Mouse (Mus musculus) forelimb bud, embryonic 11.5 days (tissue): ENCODE results near the gene Rbfox3.

Experiments used
- DNase-seq: peaks from one replicate; pipeline ENCODE4 v3.0.0-alpha.2; 2012; ENCODE audit warnings: low read depth, low spot score

Gene Rbfox3

GRCm38 (mm10) chr11:118605570-118605969 lies 305.8 kb downstream of the Rbfox3 start:
- no peak for DNase-seq

GRCm38 (mm10) chr11:118604206-118604605 lies 307.2 kb downstream of the Rbfox3 start:
- DNase-seq: no peak

GRCm38 (mm10) chr11:118603126-118603525 lies 308.3 kb downstream of the Rbfox3 start:
- DNase-seq: peak; percentile 85

- DNase-seq: no peak
Measured at GRCm38 (mm10) chr11:118601484-118601883, 309.9 kb downstream of the Rbfox3 start.

GRCm38 (mm10) chr11:118600168-118600567 lies 311.2 kb downstream of the Rbfox3 start:
- no peak for DNase-seq

- no peak for DNase-seq
Measured at GRCm38 (mm10) chr11:118598726-118599125, 312.7 kb downstream of the Rbfox3 start.

- DNase-seq: peak; percentile 97
Measured at GRCm38 (mm10) chr11:118584826-118585225, 326.6 kb downstream of the Rbfox3 start.

GRCm38 (mm10) chr11:118583989-118584388 lies 327.4 kb downstream of the Rbfox3 start:
- DNase-seq: no peak

- DNase-seq: no peak
Measured at GRCm38 (mm10) chr11:118583573-118583972, 327.8 kb downstream of the Rbfox3 start.

- no peak for DNase-seq
Measured at GRCm38 (mm10) chr11:118581019-118581418, 330.4 kb downstream of the Rbfox3 start.

- no peak for DNase-seq
Measured at GRCm38 (mm10) chr11:118579622-118580021, 331.8 kb downstream of the Rbfox3 start.

- no peak for DNase-seq
Measured at GRCm38 (mm10) chr11:118577271-118577670, 334.1 kb downstream of the Rbfox3 start.

GRCm38 (mm10) chr11:118576611-118577010 lies 334.8 kb downstream of the Rbfox3 start:
- DNase-seq: no peak

GRCm38 (mm10) chr11:118574418-118574817 lies 337.0 kb downstream of the Rbfox3 start:
- no peak for DNase-seq

- peak; percentile 58 for DNase-seq
Measured at GRCm38 (mm10) chr11:118573569-118573968, 337.8 kb downstream of the Rbfox3 start.

- DNase-seq: no peak
Measured at GRCm38 (mm10) chr11:118573000-118573399, 338.4 kb downstream of the Rbfox3 start.

GRCm38 (mm10) chr11:118570164-118570563 lies 341.2 kb downstream of the Rbfox3 start:
- DNase-seq: no peak

GRCm38 (mm10) chr11:118569571-118570062 lies 341.8 kb downstream of the Rbfox3 start:
- no peak for DNase-seq

GRCm38 (mm10) chr11:118563877-118564276 lies 347.5 kb downstream of the Rbfox3 start:
- no peak for DNase-seq

GRCm38 (mm10) chr11:118562847-118563246 lies 348.6 kb downstream of the Rbfox3 start:
- no peak for DNase-seq

- no peak for DNase-seq
Measured at GRCm38 (mm10) chr11:118558193-118558592, 353.2 kb downstream of the Rbfox3 start.

GRCm38 (mm10) chr11:118555631-118556030 lies 355.8 kb downstream of the Rbfox3 start:
- peak; percentile 25 for DNase-seq

GRCm38 (mm10) chr11:118554542-118554941 lies 356.9 kb downstream of the Rbfox3 start:
- DNase-seq: no peak

- DNase-seq: no peak
Measured at GRCm38 (mm10) chr11:118553926-118554325, 357.5 kb downstream of the Rbfox3 start.
